Mouse (Mus musculus) lung, postnatal 14 days (tissue): ENCODE measurements at regions not wholly inside any gene's neighbourhood (a gene's known extent, or its start where the extent isn't known, plus 50 kb on each side); places are given as distances from the start of the nearest gene placed in this dataset.

Source experiments
- DNase-seq: peaks from one replicate; pipeline ENCODE4 v3.0.0; 2021

DNA sequence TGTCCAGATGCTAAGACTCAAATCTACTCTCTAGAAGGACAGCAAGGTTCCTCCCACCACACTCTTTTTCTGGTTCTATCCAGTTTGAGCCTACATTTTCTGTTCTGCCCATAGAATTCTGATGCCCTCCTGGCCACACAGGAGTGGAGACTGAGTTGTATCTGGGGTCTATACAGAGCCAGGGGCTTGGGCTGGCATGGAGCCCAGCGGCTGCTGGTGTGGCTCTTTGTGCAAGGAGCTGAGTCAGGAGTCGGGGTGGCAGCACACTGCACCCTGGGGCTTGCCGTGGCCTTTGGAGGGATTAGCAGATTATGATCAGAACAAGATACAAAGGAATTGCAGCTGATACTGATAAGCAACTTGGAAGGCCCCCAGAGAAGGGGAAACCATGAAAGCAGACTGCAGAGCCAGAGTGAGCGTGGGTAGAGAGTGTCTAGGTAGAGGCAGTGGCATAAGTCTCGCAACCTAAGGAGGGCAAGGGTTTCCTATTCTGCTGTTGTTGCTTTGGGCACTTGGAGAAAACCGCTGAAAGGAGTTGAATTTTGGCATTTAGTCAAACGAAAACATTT lies 348.5 kb downstream of the Pik3r1 start:
- DNase-seq: no peak

DNA sequence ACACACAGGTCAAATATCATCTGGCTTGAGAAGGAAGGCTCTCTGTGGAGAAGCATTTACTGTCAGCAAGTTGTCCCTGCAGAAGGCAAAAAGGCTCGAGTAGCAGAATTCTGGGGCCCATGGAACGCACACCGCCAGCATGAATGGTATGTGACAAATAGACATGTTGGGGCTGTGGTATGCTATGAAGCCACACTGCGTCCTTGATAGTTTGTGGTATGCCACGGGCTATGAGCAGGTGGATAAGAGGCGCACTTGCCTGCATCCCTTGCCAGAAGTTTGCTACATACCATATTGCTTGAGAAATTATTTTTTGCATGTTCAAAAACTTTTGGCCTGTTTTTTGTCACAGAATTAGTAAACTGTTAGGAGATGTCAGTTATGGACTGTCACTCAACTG lies 349.7 kb downstream of the Pik3r1 start:
- no peak for DNase-seq

- DNase-seq: no peak
These were observed 359.1 kb downstream of the Pik3r1 start for GRCm38 (mm10) chr13:101408885-101409284.

GRCm38 (mm10) chr13:101407633-101408032 lies 360.4 kb downstream of the Pik3r1 start:
- DNase-seq: no peak

DNA sequence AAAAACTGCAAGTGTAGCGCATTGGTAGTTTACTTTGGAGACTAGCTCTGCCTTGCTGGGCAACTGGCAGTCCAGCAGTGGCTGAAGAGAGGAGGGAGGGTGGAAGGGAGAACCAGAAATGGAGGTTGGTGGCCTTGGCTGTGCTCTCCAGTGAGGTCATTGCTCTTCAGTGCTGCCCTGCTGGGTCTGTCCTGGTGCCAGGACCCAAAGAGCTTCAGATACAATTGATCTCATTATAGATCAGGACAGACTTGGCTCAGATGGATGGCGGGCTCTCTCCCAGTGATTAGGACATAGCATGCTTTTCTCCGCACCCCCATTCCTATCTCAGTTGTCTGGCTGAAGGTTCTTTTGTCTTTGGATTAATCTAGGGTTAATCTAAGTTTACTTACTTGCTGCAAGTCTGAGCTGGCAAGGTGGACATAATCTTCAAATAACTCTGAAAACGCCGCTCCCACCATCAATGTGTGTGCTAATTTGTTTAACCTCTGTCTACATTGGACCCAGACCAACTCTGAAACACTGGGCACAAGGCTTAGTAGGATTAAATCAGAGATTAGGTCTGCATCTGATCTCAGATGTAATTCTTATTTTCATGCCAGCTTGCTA lies 394.3 kb downstream of the Pik3r1 start:
- DNase-seq: no peak

- no peak for DNase-seq
These were observed 396.1 kb downstream of the Pik3r1 start for GRCm38 (mm10) chr13:101371906-101372305.

- DNase-seq: no peak
These were observed 399.8 kb downstream of the Pik3r1 start for GRCm38 (mm10) chr13:101368170-101368569.

- DNase-seq: no peak
These were observed 412.7 kb downstream of the Pik3r1 start for GRCm38 (mm10) chr13:101355363-101355762.

DNA sequence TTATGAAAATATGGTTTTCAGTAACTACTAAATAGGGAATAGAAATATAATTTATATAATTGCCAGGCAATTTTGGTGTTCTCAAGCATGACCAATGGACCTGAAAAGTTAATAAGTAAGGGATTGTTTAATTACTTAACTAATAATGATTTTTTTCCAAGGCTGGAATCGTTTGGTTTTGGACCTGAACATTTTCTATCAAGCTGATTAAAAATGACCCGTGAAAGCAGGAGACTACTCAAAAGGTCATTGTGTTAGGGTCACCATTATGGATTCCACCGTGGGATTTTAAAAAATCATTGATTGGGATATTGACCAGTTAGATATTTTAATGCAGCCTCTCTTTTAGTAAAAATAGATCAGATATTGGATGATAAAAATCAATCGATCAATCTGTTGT lies 416.9 kb downstream of the Pik3r1 start:
- no peak for DNase-seq

DNA sequence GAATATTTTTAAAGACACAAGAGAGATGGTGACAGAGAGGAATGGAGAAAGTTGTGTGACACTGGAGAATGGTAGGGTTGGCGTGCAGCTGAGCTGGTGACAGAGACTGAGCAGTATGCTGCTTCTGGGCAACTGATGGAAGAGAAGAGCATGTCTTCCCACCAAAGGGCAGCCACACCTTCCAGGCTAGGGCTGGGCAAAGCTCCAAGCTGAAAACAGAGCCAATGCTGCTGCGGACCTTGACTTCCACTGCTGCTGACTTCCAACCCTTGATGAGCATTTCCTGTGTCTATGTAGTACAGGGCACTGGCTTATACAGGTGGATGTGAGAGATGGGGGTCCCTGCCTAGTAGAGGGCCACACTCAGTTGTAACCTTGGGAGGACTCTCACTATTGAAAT lies 418.7 kb downstream of the Pik3r1 start:
- DNase-seq: no peak

DNA sequence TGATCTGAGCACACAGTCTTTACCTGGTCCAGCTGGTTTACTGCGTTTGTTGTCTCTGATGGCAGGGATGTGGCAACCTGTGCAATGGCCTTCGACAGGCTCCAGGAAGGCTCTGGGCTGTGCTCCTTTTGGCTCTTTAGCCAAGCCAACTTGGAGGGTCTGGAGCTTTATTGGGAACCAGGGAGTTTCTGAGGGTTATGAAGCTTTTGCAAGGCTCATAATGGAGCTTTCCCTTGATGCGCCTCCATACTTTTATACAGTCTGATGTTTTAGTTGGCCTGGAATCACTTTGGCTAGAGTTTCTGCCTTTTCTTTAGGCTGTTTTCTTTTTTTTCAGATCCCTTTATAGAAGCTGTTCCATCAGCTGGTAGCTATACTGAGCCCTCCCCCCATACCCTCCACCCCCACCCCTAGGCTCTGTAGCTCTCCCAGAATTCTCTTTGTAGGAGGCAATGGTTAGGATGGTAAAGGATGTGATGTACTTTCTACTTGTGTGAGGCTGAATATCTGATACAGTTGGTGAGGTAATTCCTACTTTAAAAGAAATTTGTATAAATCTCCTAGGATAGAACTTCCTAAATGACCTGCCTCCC lies 429.6 kb downstream of the Pik3r1 start:
- no peak for DNase-seq

- no peak for DNase-seq
These were observed 449.4 kb downstream of the Pik3r1 start for GRCm38 (mm10) chr13:101318621-101319020.

- DNase-seq: no peak
These were observed 451.7 kb downstream of the Pik3r1 start for GRCm38 (mm10) chr13:101316336-101316735.

DNA sequence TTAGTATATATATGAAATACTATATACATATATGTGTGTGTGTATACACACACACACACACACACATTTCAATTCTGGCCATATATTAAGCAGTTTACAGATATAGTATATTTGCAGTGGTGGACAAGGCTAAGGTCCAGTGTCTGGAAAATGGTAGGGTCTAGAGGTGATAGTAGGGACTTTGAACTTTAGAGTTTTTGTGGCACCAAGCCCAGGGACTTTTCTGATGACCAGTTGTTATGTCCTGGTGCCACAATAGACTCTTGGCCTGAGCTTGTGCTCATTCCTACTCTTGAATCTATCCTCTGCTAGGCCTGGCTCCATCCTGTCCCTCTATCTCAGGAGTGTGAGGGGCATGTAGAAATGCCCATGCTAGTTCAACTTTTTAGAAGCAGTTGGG lies 454.0 kb downstream of the Pik3r1 start:
- no peak for DNase-seq

GRCm38 (mm10) chr13:101311634-101312314 lies 456.2 kb downstream of the Pik3r1 start:
- peak; percentile 37 for DNase-seq

DNA sequence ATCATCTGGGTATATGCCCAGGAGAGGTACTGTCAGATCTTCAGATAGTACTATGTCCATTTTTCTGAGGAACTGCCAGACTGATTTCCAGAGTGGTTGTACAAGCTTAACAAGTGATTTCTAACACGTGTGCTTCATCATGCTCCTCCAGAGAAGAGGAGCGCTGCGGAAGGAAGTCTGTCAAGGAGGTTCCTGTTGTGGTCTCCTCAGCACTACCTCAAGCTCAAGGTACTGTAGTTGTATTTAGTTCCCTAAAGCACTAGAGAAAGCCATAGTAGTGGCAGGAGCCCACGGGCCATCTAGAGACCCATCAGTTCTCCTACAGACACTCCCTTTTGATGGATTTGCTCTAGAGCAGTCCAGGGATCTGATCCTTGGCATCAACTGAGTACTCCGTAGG lies 459.3 kb downstream of the Pik3r1 start:
- no peak for DNase-seq

GRCm38 (mm10) chr13:101305695-101306413 lies 462.2 kb downstream of the Pik3r1 start:
- DNase-seq: no peak

DNA sequence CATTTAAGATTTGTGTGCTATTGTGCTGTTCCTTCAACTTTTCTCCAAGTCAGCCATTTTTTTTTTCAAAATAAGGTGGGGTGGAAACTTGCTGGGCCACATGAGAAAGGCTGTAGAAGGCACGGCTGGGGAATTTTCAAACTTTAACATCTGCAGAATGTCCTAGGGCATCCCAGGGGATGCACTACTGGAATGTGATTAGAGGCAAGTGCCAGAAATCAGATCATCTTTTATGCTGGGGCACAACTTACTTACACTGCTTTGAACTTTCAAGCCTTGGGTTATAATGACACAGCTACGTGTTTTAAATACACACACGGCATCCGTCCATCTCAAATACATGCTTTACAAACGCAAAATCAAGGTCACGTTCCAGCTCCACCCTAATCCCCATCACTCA lies 463.0 kb downstream of the Pik3r1 start:
- DNase-seq: no peak

- no peak for DNase-seq
These were observed 466.7 kb downstream of the Pik3r1 start for GRCm38 (mm10) chr13:101301361-101301760.

- no peak for DNase-seq
These were observed 456.2 kb upstream of the Slc30a5 start for GRCm38 (mm10) chr13:101289407-101289806.

- no peak for DNase-seq
These were observed 453.9 kb upstream of the Slc30a5 start for GRCm38 (mm10) chr13:101287131-101287530.

- DNase-seq: no peak
These were observed 453.0 kb upstream of the Slc30a5 start for GRCm38 (mm10) chr13:101286029-101286917.
